Mouse (Mus musculus): ENCODE measurements around the gene Bcar3. TPM values are rescaled to one million over a fixed set of nuclear protein-coding genes. Genes with fewer than 3 reads are reported as not detected.

Gene Bcar3
- total and polyA plus RNA-seq, 3 experiments: not detected

GRCm38 (mm10) chr3:122480065-122480675, 186.2 kb downstream of the Bcar3 start (continued):
- no peak for TF ChIP-seq MYC (IDR thresholded peaks at IDR 0.05; ENCODE audit: low read depth, low read length)

GRCm38 (mm10) chr3:122480986-122481385, 187.1 kb downstream of the Bcar3 start:
- TF ChIP-seq MEF2A (IDR thresholded peaks at IDR 0.05; ENCODE audit: extremely low read depth, insufficient replicate concordance, low read depth, low read length, poor library complexity, severe bottlenecking) (no peak), SMC3 (IDR thresholded peaks at IDR 0.05; ENCODE audit: low read depth, low read length) (no peak), CTCF (IDR thresholded peaks at IDR 0.05 in 2 of 3, conservative IDR thresholded peaks at IDR 0.05 in 1 of 3; ENCODE audit: control insufficient read depth in 1 of 3, insufficient read depth in 1 of 3, low read depth in 2 of 3, low read length in 3 of 3, poor library complexity in 1 of 3, severe bottlenecking in 1 of 3) (no peak), UBTF (IDR thresholded peaks at IDR 0.05; ENCODE audit: borderline replicate concordance, insufficient read depth, low read depth, low read length) (no peak), USF1 (IDR thresholded peaks at IDR 0.05; ENCODE audit: low read depth, low read length) (no peak), MYC (IDR thresholded peaks at IDR 0.05; ENCODE audit: low read depth, low read length) (no peak), POLR2A (IDR thresholded peaks at IDR 0.05; ENCODE audit: control insufficient read depth in 1 of 2, insufficient read depth in 1 of 2, low read depth in 1 of 2, low read length in 2 of 2, poor library complexity in 1 of 2) (no peak), CHD2 (IDR thresholded peaks at IDR 0.05; ENCODE audit: low read length) (no peak), RAD21 (IDR thresholded peaks at IDR 0.05; ENCODE audit: low read depth, low read length) (no peak), RCOR1 (IDR thresholded peaks at IDR 0.05; ENCODE audit: low read depth, low read length) (no peak), TAL1 (IDR thresholded peaks at IDR 0.05; ENCODE audit: low read length) (no peak), ZKSCAN1 (IDR thresholded peaks at IDR 0.05; ENCODE audit: low read depth, low read length) (no peak), MXI1 (IDR thresholded peaks at IDR 0.05; ENCODE audit: low read depth, low read length) (no peak), MAZ (IDR thresholded peaks at IDR 0.05; ENCODE audit: low read depth, low read length) (no peak), CHD1 (IDR thresholded peaks at IDR 0.05; ENCODE audit: low read depth, low read length) (no peak)
- Histone ChIP-seq H3K9me3 (replicated peaks; ENCODE audit: insufficient read depth, low read length) (no peaks in the 10 kb centered on the region), H3K36me3 (ENCODE audit: control insufficient read depth in 1 of 2, insufficient read depth in 2 of 2, low read length in 2 of 2) (no peaks in the 10 kb centered on the region), H3K79me2 (ENCODE audit: control insufficient read depth, insufficient read depth, low read length, poor library complexity) (no peaks in the 10 kb centered on the region), H3K9ac (ENCODE audit: control insufficient read depth, low read depth, low read length, poor library complexity, severe bottlenecking) (no peak overlapping the region), H3K27ac (ENCODE audit: control insufficient read depth, low read depth, low read length) (no peak overlapping the region), H3K27me3 (ENCODE audit: control insufficient read depth in 1 of 2, insufficient read depth in 2 of 2, low read length in 2 of 2) (no peaks in the 10 kb centered on the region), H3K4me1 (ENCODE audit: control insufficient read depth in 1 of 2, insufficient read depth in 2 of 2, low read length in 2 of 2) (no peaks in the 10 kb centered on the region), H3K4me3 (ENCODE audit: control insufficient read depth in 1 of 2, insufficient read depth in 1 of 2, low read depth in 2 of 2, low read length in 2 of 2) (no peak overlapping the region)
- no peak for DNase-seq (ENCODE audit: low read depth, low spot score)

- Histone ChIP-seq H3K79me2 (ENCODE audit: control insufficient read depth, insufficient read depth, low read length, poor library complexity) (no peaks in the 10 kb centered on the region), H3K9me3 (replicated peaks; ENCODE audit: insufficient read depth, low read length) (no peaks in the 10 kb centered on the region), H3K27me3 (ENCODE audit: control insufficient read depth in 1 of 2, insufficient read depth in 2 of 2, low read length in 2 of 2) (no peaks in the 10 kb centered on the region), H3K27ac (ENCODE audit: control insufficient read depth, low read depth, low read length) (no peak overlapping the region), H3K4me1 (ENCODE audit: control insufficient read depth in 1 of 2, insufficient read depth in 2 of 2, low read length in 2 of 2) (no peaks in the 10 kb centered on the region), H3K4me3 (ENCODE audit: control insufficient read depth in 1 of 2, insufficient read depth in 1 of 2, low read depth in 2 of 2, low read length in 2 of 2) (no peak overlapping the region), H3K36me3 (ENCODE audit: control insufficient read depth in 1 of 2, insufficient read depth in 2 of 2, low read length in 2 of 2) (no peaks in the 10 kb centered on the region), H3K9ac (ENCODE audit: control insufficient read depth, low read depth, low read length, poor library complexity, severe bottlenecking) (no peak overlapping the region)
- TF ChIP-seq EP300 (IDR thresholded peaks at IDR 0.05; ENCODE audit: low read depth in 1 of 2, low read length in 2 of 2): no peak
- DNase-seq (ENCODE audit: low read depth, low spot score): no peak
Measured at GRCm38 (mm10) chr3:122481891-122482739, 188.2 kb downstream of the Bcar3 start.

All from MEL (cell line).